Mouse (Mus musculus) 3134 (cell line): ENCODE data around the gene Pou3f1.
"Not testable (repeated sequence)": the region's sequence is repeated elsewhere in the genome, so short reads cannot be mapped to it uniquely, and the experiment has no call there.

Experiments
- DNase-seq: peaks from one replicate; pipeline ENCODE4 v3.0.0-alpha.2; 2011; ENCODE audit warnings: low spot score; ENCODE audit not compliant: insufficient read length; ENCODE audit errors: extremely low read depth

Gene Pou3f1

GRCm38 (mm10) chr4:124685897-124686402 lies 29.3 kb downstream of the Pou3f1 start:
- no peak for DNase-seq

DNA sequence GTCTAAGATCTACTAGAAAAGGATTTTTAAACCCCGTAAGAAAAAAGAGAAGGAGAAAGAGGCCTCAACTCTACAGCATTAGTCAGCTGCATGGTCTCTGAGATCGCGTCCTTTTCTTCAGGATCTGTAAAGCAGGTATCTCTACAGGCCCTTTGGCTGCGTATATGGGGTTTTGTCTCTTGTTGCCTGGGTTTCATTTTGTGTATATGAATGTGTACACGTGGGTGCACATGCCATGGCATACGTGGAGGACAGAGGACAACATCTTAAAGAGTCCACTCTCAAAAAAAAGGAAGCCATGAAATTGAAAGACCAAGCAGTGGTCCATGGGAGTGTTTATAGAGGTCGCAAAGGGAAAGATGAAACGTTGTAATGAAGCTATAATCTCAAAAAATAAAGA lies 34.8 kb downstream of the Pou3f1 start:
- no peak for DNase-seq

DNA sequence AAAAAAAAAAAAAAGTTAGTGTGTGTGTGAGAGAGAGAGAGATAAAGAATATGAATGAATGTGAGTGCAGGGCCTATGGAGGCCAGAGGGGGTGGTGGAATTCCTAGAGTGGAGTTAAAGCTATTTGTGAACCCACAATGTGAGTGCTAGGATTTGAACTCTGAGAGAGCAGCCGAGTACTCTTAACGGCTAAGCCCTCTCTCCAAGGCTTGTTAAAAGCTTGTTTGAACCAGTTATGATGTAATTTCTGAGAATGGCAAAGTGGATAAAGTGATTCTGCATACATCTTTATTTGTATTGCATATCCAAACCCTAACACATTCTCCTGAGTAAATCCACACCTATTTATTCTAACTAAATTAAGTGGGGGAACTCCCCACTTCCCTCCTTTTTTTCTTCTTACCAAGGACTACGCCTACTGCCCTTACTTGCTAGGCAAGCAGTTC lies 35.8 kb downstream of the Pou3f1 start:
- no peak for DNase-seq

GRCm38 (mm10) chr4:124693135-124693894 lies 36.7 kb downstream of the Pou3f1 start, which contains the start of gene Utp11:
Gene Utp11, minus strand, starts transcription at chr4:124693600.
- DNase-seq = peak; percentile 88

- no peak for DNase-seq
Measured at GRCm38 (mm10) chr4:124694572-124694971, 38.0 kb downstream of the Pou3f1 start.

- DNase-seq = no peak
Measured at GRCm38 (mm10) chr4:124695786-124696516, 39.3 kb downstream of the Pou3f1 start.

GRCm38 (mm10) chr4:124699791-124700190 lies 43.2 kb downstream of the Pou3f1 start:
- DNase-seq = no peak

DNA sequence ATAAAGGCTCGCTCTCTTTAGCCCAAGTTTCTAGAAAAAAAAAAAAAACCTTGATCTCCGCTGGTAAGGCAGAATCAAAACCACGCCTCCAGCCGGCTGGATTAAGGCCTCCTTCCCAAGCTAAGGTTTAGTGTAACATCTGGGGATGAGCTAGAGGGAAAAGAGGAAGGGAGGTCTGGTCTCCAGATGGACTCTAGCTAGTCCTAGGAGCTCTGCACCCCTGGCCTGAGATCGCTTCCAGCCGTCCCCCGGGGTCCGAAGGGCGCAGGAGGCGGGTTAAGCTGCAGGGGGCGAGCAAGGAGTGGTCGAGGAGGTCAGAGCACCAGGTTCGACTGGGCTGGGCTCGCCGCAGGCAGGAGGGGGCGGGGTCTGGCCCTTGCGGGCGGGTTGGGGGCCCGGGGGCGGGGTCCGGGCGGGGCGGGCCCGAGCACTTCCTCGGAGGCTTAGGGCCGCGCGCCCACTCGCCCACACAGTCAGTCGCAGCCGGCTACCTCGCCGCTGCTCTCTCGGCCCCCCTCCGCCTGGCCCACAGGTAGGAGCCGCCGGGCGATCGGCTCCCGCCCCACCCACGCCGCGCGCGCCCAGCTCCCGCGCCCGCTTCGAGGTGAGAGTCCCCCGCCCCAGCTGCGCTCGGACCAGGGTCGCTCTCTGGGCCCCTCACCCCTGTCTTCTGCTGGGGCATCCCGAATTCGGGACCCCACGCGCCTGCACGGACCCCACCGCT lies 43.8 kb downstream of the Pou3f1 start, which contains the start of gene Fhl3:
Fhl3 (plus strand) TSS at position 454 of the 724 bp plus-strand sequence.
- peak; percentile 88 for DNase-seq

DNA sequence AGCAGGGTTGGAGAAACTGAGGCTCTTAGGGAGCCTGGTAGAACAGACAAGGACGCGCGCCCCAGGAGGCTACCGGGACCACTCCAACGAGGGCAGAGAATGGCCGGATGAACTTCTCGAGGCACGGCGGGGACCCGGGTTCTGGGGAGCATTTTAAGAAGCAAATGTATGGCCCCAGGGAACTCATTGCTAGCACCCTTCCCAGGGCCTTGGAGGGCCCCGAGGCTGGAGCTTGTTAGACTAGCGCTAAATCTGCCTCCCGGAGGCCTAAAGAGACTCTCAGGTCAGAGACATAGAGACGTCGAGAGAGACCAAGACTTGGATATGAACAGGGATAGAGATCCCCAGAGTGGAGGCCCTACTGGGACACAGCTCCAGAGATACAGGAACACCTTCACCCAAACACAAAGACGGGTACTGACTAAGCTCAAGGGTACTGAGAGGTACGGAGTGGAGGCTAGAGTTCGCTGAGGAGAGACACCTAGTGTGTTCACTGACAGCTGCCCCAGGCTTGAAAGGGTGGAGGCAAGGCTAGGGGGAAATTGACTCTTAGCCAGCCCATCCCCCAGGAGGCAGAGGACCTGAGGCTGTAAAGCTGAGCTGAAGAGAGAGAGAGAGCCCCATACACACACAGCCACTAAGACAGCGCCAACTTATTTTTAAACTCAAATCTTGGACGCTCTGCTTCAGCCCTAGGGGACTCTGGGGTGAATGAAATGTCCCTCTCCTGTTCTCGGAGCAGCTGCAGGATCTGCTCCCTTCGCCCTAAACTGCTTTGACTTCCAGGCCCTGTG lies 44.6 kb downstream of the Pou3f1 start:
- no peak for DNase-seq

DNA sequence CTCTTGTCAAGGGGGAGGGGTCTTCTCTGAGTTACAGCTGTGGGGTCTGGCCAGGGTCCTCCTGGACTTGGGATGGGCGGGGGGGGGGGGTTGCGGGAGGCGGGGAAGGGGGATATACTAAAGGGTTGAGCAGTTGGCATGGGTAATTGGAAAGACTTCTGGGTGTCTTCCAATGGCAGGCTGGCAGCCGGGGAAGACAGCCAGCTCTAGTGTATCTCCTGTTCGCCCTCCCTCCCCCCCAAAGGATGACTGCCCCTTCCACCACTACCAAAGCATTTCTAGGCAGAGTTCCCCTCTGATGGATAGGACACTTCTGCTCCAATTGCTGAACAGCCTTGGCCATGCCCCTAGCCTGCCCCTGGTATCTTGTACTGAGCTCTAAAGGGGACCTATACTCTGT lies 45.3 kb downstream of the Pou3f1 start:
- DNase-seq = no peak

DNA sequence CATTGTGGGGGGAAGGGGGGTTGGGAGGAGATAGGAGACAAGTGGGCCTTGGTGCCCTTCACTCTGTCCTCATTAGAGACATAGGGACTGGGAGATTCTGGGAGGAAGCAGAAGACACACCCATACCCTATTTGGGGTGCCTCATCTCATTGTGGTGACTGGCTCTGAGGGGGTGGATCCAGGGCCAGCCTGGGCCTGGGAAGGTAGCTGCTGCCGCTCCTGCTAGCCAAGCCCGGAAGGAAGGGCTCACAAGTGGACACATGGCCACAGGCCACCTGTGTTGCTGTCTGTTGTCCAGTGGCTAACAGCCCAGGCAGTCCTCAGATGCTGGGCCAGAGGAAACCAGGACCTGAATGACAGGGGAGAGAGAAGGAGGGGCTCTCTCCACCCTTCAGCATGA lies 46.8 kb downstream of the Pou3f1 start:
- DNase-seq = peak; percentile 68

DNA sequence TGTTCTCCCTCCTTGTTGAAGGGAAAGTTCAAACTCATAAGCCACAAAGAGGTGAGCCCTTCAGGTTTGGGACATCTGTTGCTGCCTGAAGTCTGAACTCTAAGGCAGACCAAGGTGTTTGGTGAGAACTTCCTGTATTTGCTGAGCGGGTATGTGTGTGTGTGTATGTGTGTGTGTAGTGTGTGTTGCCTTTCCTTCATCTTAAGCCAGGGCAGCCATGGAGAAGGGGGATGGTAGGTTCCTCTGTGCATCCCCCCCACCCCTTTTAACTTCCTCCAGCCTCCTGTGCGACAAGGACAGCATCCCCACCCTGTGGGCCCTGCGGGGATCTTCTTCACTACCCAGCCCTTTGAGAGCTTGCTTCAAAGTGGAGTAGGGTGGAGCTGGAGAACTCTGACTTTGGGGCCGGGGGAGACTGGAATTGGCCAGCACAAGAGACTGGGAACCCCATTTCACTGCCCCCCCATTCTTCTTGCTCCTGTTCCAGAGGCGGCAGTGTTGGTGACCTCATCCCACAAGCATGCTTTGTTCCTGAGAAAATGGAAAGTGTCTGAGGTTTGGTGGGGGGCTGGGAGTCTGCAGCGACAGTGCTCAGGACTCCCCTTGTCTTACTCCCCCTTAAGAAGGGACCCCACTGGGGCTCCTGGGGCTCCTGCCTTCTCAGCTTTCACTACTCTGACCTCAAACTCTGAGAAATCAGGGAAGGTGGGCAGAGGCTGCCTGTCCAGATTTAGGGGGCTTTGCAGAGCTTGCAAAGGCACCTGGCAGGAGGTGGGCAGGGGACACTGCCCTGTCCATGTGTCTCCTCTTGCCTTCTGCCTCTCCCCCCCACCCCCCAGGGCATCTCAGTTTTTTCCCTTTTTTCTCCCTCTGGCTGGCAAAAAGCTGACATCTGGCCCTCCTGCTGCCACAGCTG lies 47.5 kb downstream of the Pou3f1 start:
- peak; percentile 57 for DNase-seq

DNA sequence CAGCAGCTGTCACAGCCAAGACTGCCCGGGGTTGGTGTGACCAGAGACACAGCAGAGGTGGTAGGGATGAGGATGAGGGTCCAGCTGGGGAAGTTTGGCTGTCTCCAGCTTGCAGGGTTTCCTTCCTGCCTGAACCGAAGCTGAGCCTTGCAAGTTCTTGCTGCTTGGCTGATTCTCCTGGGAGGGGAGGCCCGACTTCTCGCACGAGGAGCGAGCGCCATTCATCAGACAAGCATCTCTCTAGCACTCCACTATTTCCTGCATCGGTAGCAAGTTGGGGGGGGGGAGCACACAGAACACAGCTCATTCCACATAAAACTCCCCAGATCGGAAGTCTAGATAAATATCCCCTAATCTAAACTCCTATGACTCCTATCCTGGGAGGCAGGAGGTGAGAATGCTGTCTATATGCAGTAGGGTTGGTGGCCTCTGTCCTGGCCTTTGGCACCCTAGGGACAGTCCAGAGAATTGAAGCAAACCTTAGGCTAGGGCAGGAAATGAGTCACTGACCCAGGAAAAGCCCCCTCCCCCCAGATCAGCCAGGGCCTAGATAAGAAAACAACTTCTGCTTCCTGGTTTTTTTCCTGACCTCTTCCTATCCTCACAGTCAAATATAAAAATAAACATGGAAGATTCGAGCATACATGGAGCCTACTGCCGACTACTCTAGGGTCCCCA lies 48.3 kb downstream of the Pou3f1 start:
- peak; percentile 55 for DNase-seq

DNA sequence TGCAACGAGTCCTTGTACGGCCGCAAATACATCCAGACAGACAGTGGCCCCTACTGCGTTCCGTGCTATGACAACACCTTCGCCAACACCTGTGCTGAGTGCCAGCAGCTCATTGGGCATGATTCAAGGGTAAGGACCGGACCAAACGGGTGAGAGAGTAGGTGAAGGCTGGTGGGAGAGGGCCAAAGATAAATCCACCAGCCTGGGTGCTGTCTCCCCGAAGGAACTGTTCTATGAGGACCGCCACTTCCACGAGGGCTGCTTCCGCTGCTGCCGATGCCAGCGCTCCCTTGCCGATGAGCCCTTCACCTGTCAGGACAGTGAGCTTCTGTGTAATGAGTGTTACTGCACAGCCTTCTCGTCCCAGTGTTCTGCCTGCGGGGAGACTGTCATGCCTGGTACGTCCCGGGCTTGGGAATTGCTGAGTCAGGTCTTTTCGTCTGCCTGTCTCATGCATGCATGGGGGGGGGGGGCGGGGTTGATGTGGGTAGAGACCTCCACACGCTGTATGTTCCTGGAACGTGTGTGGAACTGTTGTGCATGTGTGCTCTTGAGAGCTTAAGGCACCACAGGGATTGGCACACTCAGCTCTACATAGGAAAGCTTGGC lies 49.2 kb downstream of the Pou3f1 start:
- no peak for DNase-seq

DNA sequence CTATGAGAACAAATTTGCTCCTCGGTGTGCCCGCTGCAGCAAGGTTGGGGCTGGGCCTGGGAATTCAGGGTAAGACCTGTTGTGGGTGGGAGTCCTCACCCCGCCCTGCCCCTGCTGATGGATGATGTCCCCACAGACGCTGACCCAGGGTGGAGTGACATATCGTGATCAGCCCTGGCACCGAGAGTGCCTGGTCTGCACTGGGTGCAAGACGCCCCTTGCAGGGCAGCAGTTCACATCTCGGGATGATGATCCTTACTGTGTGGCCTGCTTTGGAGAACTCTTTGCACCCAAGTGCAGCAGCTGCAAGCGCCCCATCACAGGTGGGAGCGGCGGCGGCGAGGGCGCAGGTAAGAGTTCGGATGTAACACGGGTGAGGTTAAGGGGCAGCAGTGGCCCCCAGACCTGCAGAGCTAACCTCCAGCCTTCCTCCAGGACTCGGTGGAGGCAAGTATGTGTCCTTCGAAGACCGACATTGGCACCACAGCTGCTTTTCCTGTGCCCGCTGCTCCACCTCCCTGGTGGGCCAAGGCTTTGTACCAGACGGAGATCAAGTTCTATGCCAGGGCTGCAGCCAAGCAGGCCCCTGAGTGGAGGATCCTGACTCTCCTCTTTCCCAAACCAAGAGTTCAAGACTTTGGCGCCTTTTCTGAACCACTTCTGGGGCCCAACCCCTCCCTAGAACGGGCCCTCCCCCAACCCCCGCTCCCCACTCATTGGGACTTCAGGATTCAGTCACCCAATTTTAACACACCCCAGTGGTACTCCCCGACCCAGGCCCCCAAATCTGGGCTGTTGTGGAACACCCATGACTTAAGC lies 51.0 kb downstream of the Pou3f1 start:
- not testable (repeated sequence) for DNase-seq

GRCm38 (mm10) chr4:124708200-124708517 lies 51.6 kb downstream of the Pou3f1 start:
- DNase-seq = not testable (repeated sequence)
